11 mouse cellular contexts compared by ENCODE assay signal in the genomic region with DNA sequence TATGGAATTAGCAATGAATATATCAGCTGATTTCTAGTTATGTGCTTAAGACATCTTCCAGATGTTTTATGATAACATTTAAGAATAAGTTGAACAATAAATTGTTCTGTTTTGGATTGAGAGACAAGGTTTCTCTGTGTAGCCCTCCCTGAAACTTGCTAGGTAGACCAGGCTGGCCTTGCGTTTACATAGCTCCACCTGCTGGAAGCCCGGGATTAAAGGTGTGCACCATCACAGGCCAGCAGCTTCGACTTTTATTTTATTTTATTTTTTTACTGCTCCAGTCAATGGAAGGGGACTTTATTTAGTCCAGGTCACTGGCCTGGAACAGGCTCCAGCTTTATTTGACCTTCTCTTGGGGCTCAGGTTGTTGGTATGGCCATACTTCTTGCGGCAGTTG. TPM values are rescaled to one million over a fixed set of nuclear protein-coding genes. Genes with fewer than 3 reads are reported as not detected.
DNase-seq lines count a peak whose midpoint lies in the region; ATAC-seq and TF ChIP-seq lines count a peak whose summit lies in the region.
"Had no signal": no experiment of that assay in that cellular context is flagged by ENCODE, and none has a peak within 500 bp of the region (broad histone marks: within the 10 kb centered on the region; RNA-seq: fewer than 3 reads in every experiment).

No protein-coding gene starts in this region.

- no peak for TF ChIP-seq POLR2A in MEL (IDR thresholded peaks at IDR 0.05; ENCODE audit: control insufficient read depth in 1 of 2, insufficient read depth in 1 of 2, low read depth in 1 of 2, low read length in 2 of 2, poor library complexity in 1 of 2)

- no peaks in the 10 kb centered on the region for H3K9me3 ChIP-seq in MEL (replicated peaks; ENCODE audit: insufficient read depth, low read length)
- H3K9me3 ChIP-seq in lung, postnatal 0 days (ENCODE audit: low read length) = no peaks in the 10 kb centered on the region
- H3K9me3 ChIP-seq: embryonic facial prominence, embryonic 15.5 days had no signal

- no peak for ATAC-seq in lung, postnatal 0 days
- no peak for ATAC-seq in erythroid progenitor cell, adult 5-6 weeks (replicated peaks; ENCODE audit: low FRiP score, poor library complexity, severe bottlenecking)
- ATAC-seq: inflammation-experienced regulatory T-cells, adult 6 months had no signal

- H3K36me3 ChIP-seq in MEL (ENCODE audit: control insufficient read depth in 1 of 2, insufficient read depth in 2 of 2, low read length in 2 of 2) = 0 out of 4 replicates have a peak, but pooled peaks cover 0 to 4% of the 10 kb centered on the region in 2 experiments
- H3K36me3 ChIP-seq in lung, postnatal 0 days (ENCODE audit: insufficient read depth, low read length) = no peaks in the 10 kb centered on the region
- H3K36me3 ChIP-seq: embryonic facial prominence, embryonic 15.5 days had no signal

- intact Hi-C loops in left cerebral cortex, adult 2 months (cut with DNase I) = no loop called here

- peak; percentile 29 to 52 for DNase-seq in adrenal gland, postnatal 36 days
- no peak for DNase-seq in adrenal gland, postnatal 4 days (ENCODE audit: low spot score in 2 of 2)
- DNase-seq in left cerebral cortex, adult 2 months (ENCODE audit: extremely low spot score in 1 of 2, low spot score in 2 of 2) = no peak
- no peak for DNase-seq in left cerebral cortex, adult 8-10 months (ENCODE audit: low spot score in 2 of 2)
- peak; percentile 74 for DNase-seq in MEL (ENCODE audit: low read depth, low spot score)
- DNase-seq in lung, postnatal 0 days (ENCODE audit: low spot score) = peak; percentile 33
- DNase-seq in Muller cell, postnatal 12 days (ENCODE audit: inconsistent ontology term) = no peak

- TF ChIP-seq RAD21 in MEL (IDR thresholded peaks at IDR 0.05; ENCODE audit: low read depth, low read length) = peak; percentile 85

- peaks cover 0 to 4% of the 10 kb centered on the region in 2 experiments; a peak in 3 of 4 replicates for H3K4me1 ChIP-seq in MEL (ENCODE audit: control insufficient read depth in 1 of 2, insufficient read depth in 2 of 2, low read length in 2 of 2)
- H3K4me1 ChIP-seq in lung, postnatal 0 days (ENCODE audit: insufficient read depth, low read depth, low read length) = no peaks in the 10 kb centered on the region
- H3K4me1 ChIP-seq: embryonic facial prominence, embryonic 15.5 days had no signal

- peaks cover 0 to 10% of the 10 kb centered on the region in 2 experiments; a peak in 2 of 4 replicates for H3K27me3 ChIP-seq in MEL (ENCODE audit: control insufficient read depth in 1 of 2, insufficient read depth in 2 of 2, low read length in 2 of 2)
- H3K27me3 ChIP-seq in lung, postnatal 0 days (replicated peaks; ENCODE audit: insufficient read depth, low read length) = no peaks in the 10 kb centered on the region
- H3K27me3 ChIP-seq: embryonic facial prominence, embryonic 15.5 days had no signal

- TF ChIP-seq EP300 in MEL (IDR thresholded peaks at IDR 0.05; ENCODE audit: low read depth in 1 of 2, low read length in 2 of 2) = no peak
- TF ChIP-seq EP300 in lung, postnatal 0 days (IDR thresholded peaks at IDR 0.05) = no peak

- H3K79me2 ChIP-seq in MEL (ENCODE audit: control insufficient read depth, insufficient read depth, low read length, poor library complexity) = no peaks in the 10 kb centered on the region

- H3K4me3 ChIP-seq in left cerebral cortex, adult 2 months = no peak overlapping the region
- no peak overlapping the region for H3K4me3 ChIP-seq in MEL (ENCODE audit: control insufficient read depth in 1 of 2, insufficient read depth in 1 of 2, low read depth in 2 of 2, low read length in 2 of 2)
- no peak overlapping the region for H3K4me3 ChIP-seq in lung, postnatal 0 days (ENCODE audit: low read depth, low read length)
- H3K4me3 ChIP-seq: embryonic facial prominence, embryonic 15.5 days had no signal

- WGBS in lung, postnatal 0 days = 35% methylated on average over 4 of the region's 4 CpGs

- TF ChIP-seq CTCF in left cerebral cortex, adult 2 months (IDR thresholded peaks at IDR 0.05) = peak; percentile 65
- TF ChIP-seq CTCF in MEL (IDR thresholded peaks at IDR 0.05 in 2 of 3, conservative IDR thresholded peaks at IDR 0.05 in 1 of 3; ENCODE audit: control insufficient read depth in 1 of 3, insufficient read depth in 1 of 3, low read depth in 2 of 3, low read length in 3 of 3, poor library complexity in 1 of 3, severe bottlenecking in 1 of 3) = peak; percentile 86 to 95 (median 94)
- TF ChIP-seq CTCF in lung, postnatal 0 days (IDR thresholded peaks at IDR 0.05) = peak; percentile 62

- no peak overlapping the region for H3K27ac ChIP-seq in left cerebral cortex, adult 2 months
- H3K27ac ChIP-seq in MEL (ENCODE audit: control insufficient read depth, low read depth, low read length) = no peak overlapping the region
- H3K27ac ChIP-seq in lung, postnatal 0 days (ENCODE audit: low read length) = no peak overlapping the region
- H3K27ac ChIP-seq: embryonic facial prominence, embryonic 15.5 days had no signal

- no peak overlapping the region for H3K4me2 ChIP-seq in lung, postnatal 0 days (replicated peaks; ENCODE audit: low read depth, low read length)
- H3K4me2 ChIP-seq: embryonic facial prominence, embryonic 15.5 days; midbrain, embryonic 11.5 days had no signal

- no peak overlapping the region for H3K9ac ChIP-seq in MEL (ENCODE audit: control insufficient read depth, low read depth, low read length, poor library complexity, severe bottlenecking)
- H3K9ac ChIP-seq in lung, postnatal 0 days (replicated peaks; ENCODE audit: low read depth) = no peak overlapping the region
- H3K9ac ChIP-seq: embryonic facial prominence, embryonic 15.5 days had no signal

TF ChIP-seq in MEL, 35 proteins besides CTCF, POLR2A, EP300 and RAD21 (continues in another document):
- TF ChIP-seq ZC3H11A (IDR thresholded peaks at IDR 0.05; ENCODE audit: low read depth, low read length) (peak; percentile 84), HCFC1 (IDR thresholded peaks at IDR 0.05; ENCODE audit: low read depth, low read length) (0 out of 2 replicates have a peak, but pooled peaks have one; percentile 17), BHLHE40 (IDR thresholded peaks at IDR 0.05; ENCODE audit: borderline replicate concordance, low read depth, low read length) (no peak), KAT2A (conservative IDR thresholded peaks at IDR 0.05; ENCODE audit: low read depth, low read length) (no peak), MEF2A (IDR thresholded peaks at IDR 0.05; ENCODE audit: extremely low read depth, insufficient replicate concordance, low read depth, low read length, poor library complexity, severe bottlenecking) (no peak), SMC3 (IDR thresholded peaks at IDR 0.05; ENCODE audit: low read depth, low read length) (peak; percentile 91), SIN3A (IDR thresholded peaks at IDR 0.05; ENCODE audit: low read length) (no peak), CHD2 (IDR thresholded peaks at IDR 0.05; ENCODE audit: low read length) (no peak), TCF12 (IDR thresholded peaks at IDR 0.05; ENCODE audit: low read depth, low read length) (no peak), RCOR1 (IDR thresholded peaks at IDR 0.05; ENCODE audit: low read depth, low read length) (no peak), MYB (IDR thresholded peaks at IDR 0.05; ENCODE audit: low read depth, low read length) (no peak), JUND (IDR thresholded peaks at IDR 0.05; ENCODE audit: low read depth, low read length) (no peak), MAFK (IDR thresholded peaks at IDR 0.05; ENCODE audit: borderline replicate concordance, low read depth, low read length) (no peak), CHD1 (IDR thresholded peaks at IDR 0.05; ENCODE audit: low read depth, low read length) (no peak), TAL1 (IDR thresholded peaks at IDR 0.05; ENCODE audit: low read length) (no peak), ZNF384 (IDR thresholded peaks at IDR 0.05; ENCODE audit: low read depth, low read length) (no peak)

RNA-seq across cellular contexts. Expression of gene Plekho1, which starts 32.1 kb away (rescaled TPM):
- total RNA-seq in adrenal gland, postnatal 36 days (2021) = 10 to 100 TPM; 18.5 to 29.8 TPM
- total RNA-seq in adrenal gland, postnatal 4 days (2021) = 10 to 100 TPM; 38.5 to 41.6 TPM
- 10 to 100 TPM; 73.5 to 86.9 TPM for total RNA-seq in left cerebral cortex, adult 2 months (2021)
- total RNA-seq in left cerebral cortex, adult 8-10 months (2022) = 10 to 100 TPM; 64.0 to 86.2 (median 81.6) TPM
- total RNA-seq in MEL (2012; rRNA removed) = 4.2 and 6.4 TPM in 2 replicates
- 10 to 100 TPM in 1 of 2 experiments, not detected in 1; 19.2 TPM for polyA plus RNA-seq in MEL (2012; ENCODE audit: insufficient read depth in 1 of 2, insufficient read length in 2 of 2, low read depth in 1 of 2, low replicate concordance in 2 of 2, missing spikeins in 1 of 2)
- 53.5 and 55.4 TPM in 2 replicates for polyA plus RNA-seq in lung, postnatal 0 days (2015; fragmentation: Nextera tagmentation; extraction: Ambion mirVana)
- total RNA-seq in erythroid progenitor cell, adult 5-6 weeks (2015; ENCODE audit: low replicate concordance) = 12.6 and 13.4 TPM in 2 replicates
- 8.6 and 18.6 TPM in 2 replicates for total RNA-seq in erythroid progenitor cell, adult 5-6 weeks (2017; ENCODE audit: low replicate concordance)

RNA-seq across cellular contexts. Expression of gene Anp32e, which starts 34.6 kb away (rescaled TPM):
- 10 to 100 TPM; 91.6 to 99.3 TPM for total RNA-seq in adrenal gland, postnatal 36 days (2021)
- total RNA-seq in adrenal gland, postnatal 4 days (2021) = 100 to 1,000 TPM; 145 to 146 TPM
- total RNA-seq in left cerebral cortex, adult 2 months (2021) = 10 to 100 TPM; 82.7 to 98.9 TPM
- 100 to 1,000 TPM in 3 of 4 experiments, 10 to 100 TPM in 1; 95.2 to 110 (median 106) TPM for total RNA-seq in left cerebral cortex, adult 8-10 months (2022)
- 159 and 197 TPM in 2 replicates for total RNA-seq in MEL (2012; rRNA removed)
- polyA plus RNA-seq in MEL (2012; ENCODE audit: insufficient read depth in 1 of 2, insufficient read length in 2 of 2, low read depth in 1 of 2, low replicate concordance in 2 of 2, missing spikeins in 1 of 2) = 100 to 1,000 TPM; 412 to 748 TPM
- polyA plus RNA-seq in lung, postnatal 0 days (2015; fragmentation: Nextera tagmentation; extraction: Ambion mirVana) = 72.5 and 79.6 TPM in 2 replicates
- total RNA-seq in erythroid progenitor cell, adult 5-6 weeks (2015; ENCODE audit: low replicate concordance) = 153 and 197 TPM in 2 replicates
- 541 and 717 TPM in 2 replicates for total RNA-seq in erythroid progenitor cell, adult 5-6 weeks (2017; ENCODE audit: low replicate concordance)

RNA-seq across cellular contexts. Expression of gene Car14, which starts 59.2 kb away (rescaled TPM):
- total RNA-seq in adrenal gland, postnatal 36 days (2021) = 1 to 10 TPM; 1.3 to 1.6 TPM
- total RNA-seq in adrenal gland, postnatal 4 days (2021) = 1 to 10 TPM; 2.3 to 2.5 TPM
- total RNA-seq in left cerebral cortex, adult 2 months (2021) = 1 to 10 TPM; 6.8 to 8.2 TPM
- total RNA-seq in left cerebral cortex, adult 8-10 months (2022) = 10 to 100 TPM; 12.2 to 20.3 (median 14.2) TPM
- total RNA-seq in MEL (2012; rRNA removed) = 0.15 TPM in 1 of 2 replicates, not detected in the other
- under 1 TPM in 1 of 2 experiments, not detected in 1; 0.38 TPM for polyA plus RNA-seq in MEL (2012; ENCODE audit: insufficient read depth in 1 of 2, insufficient read length in 2 of 2, low read depth in 1 of 2, low replicate concordance in 2 of 2, missing spikeins in 1 of 2)
- polyA plus RNA-seq in lung, postnatal 0 days (2015; fragmentation: Nextera tagmentation; extraction: Ambion mirVana) = 4.4 and 4.5 TPM in 2 replicates
- total RNA-seq in erythroid progenitor cell, adult 5-6 weeks (2015; ENCODE audit: low replicate concordance) = not detected in 2 replicates
- total RNA-seq in erythroid progenitor cell, adult 5-6 weeks (2017; ENCODE audit: low replicate concordance) = not detected in 2 replicates
- polyA plus RNA-seq: inflammation-experienced regulatory T-cells, adult 6 months had no signal

Comparison
In these comparisons a context has a peak if more than half of its experiments do, and no peak if none do; other contexts are left out.
1. DNase-seq: peak in adrenal gland, postnatal 36 days (2 of 2), MEL (single experiment) and lung, postnatal 0 days (single experiment); none in adrenal gland, postnatal 4 days (0 of 2), left cerebral cortex, adult 2 months (0 of 2), left cerebral cortex, adult 8-10 months (0 of 2) and Muller cell, postnatal 12 days (single experiment).
2. Peak in every context shown above with its lines, with median percentiles within 50 percentile points of each other: CTCF ChIP-seq.